20 mouse cellular contexts compared by ENCODE assay signal in genomic region chr16:36946459-36947159, GRCm38 (mm10). TPM values are rescaled to one million over a fixed set of nuclear protein-coding genes. Genes with fewer than 3 reads are reported as not detected.
"Had no signal": no experiment of that assay in that cellular context is flagged by ENCODE, and none has a peak within 500 bp of the region (broad histone marks: within the 10 kb centered on the region; RNA-seq: fewer than 3 reads in every experiment).

No protein-coding gene starts in this region.

- H3K4me2 ChIP-seq: limb, embryonic 12.5 days; limb, embryonic 15.5 days; liver, embryonic 12.5 days; liver, embryonic 15.5 days; midbrain, embryonic 11.5 days; neural tube, embryonic 12.5 days had no signal

- H3K4me1 ChIP-seq: limb, embryonic 15.5 days; neural tube, embryonic 12.5 days had no signal

- H3K27ac ChIP-seq: kidney, postnatal 0 days; limb, embryonic 12.5 days; limb, embryonic 15.5 days; liver, embryonic 12.5 days; liver, embryonic 15.5 days; neural tube, embryonic 12.5 days had no signal

- H3K27me3 ChIP-seq: limb, embryonic 12.5 days; limb, embryonic 15.5 days; liver, embryonic 12.5 days; liver, embryonic 15.5 days; neural tube, embryonic 12.5 days had no signal

- H3K9ac ChIP-seq: limb, embryonic 12.5 days; limb, embryonic 15.5 days; liver, embryonic 12.5 days; liver, embryonic 15.5 days; neural tube, embryonic 12.5 days had no signal

- H3K36me3 ChIP-seq: limb, embryonic 12.5 days; limb, embryonic 15.5 days; liver, embryonic 12.5 days; liver, embryonic 15.5 days; neural tube, embryonic 12.5 days had no signal

- DNase-seq: kidney, adult 2 months; kidney, postnatal 36 days; layer of hippocampus, postnatal 36 days; left cerebral cortex, postnatal 4 days; lung, adult 2 months; lung, postnatal 14 days; lung, postnatal 4 days; midbrain, embryonic 14.5 days; retina, postnatal 1 day; right cerebral cortex, postnatal 25 days; spleen, adult 18-20 months; thymus, postnatal 25 days had no signal

- H3K9me3 ChIP-seq: limb, embryonic 12.5 days; limb, embryonic 15.5 days; liver, embryonic 12.5 days; liver, embryonic 15.5 days; neural tube, embryonic 12.5 days had no signal

- H3K4me3 ChIP-seq: limb, embryonic 12.5 days; limb, embryonic 15.5 days; liver, embryonic 12.5 days; liver, embryonic 15.5 days; neural tube, embryonic 12.5 days had no signal

- ATAC-seq: liver, embryonic 12.5 days had no signal

RNA-seq across cellular contexts. Expression of gene Fbxo40, which starts 43.7 kb away (rescaled TPM):
- polyA plus RNA-seq: midbrain, embryonic 11.5 days; midbrain, embryonic 14.5 days; midbrain, postnatal 0 days; neural tube, embryonic 12.5 days had no signal
